Mouse (Mus musculus) lung, postnatal 0 days (tissue): ENCODE measurements at regions not wholly inside any gene's neighbourhood (a gene's known extent, or its start where the extent isn't known, plus 50 kb on each side); places are given as distances from the start of the nearest gene placed in this dataset.

ENCODE experiments used
- CTCF ChIP-seq: IDR thresholded peaks from 2 replicates; pipeline ENCODE4 v1.5.1; 2016; ENCODE audit warnings: antibody characterized with exemption, mild to moderate bottlenecking
- EP300 ChIP-seq: IDR thresholded peaks from 2 replicates; pipeline ENCODE4 v1.6.1; 2016; ENCODE audit warnings: antibody characterized with exemption, mild to moderate bottlenecking, control low read depth

GRCm38 (mm10) chrX:121269620-121270019, 956.7 kb upstream of the H2afb3 start:
- TF ChIP-seq CTCF = no peak
- no peak for TF ChIP-seq EP300
